Mouse (Mus musculus): ENCODE data around the gene Ccdc17. TPM values are rescaled to one million over a fixed set of nuclear protein-coding genes. Genes with fewer than 3 reads are reported as not detected.
A peak's percentile ranks its signal among the peaks of the same experiment; 100 is the strongest.

Ccdc17 gene
- polyA plus RNA-seq, 1 experiment, result 6.4 TPM

- no peak for TF ChIP-seq CTCF (IDR thresholded peaks at IDR 0.05; ENCODE audit: control insufficient read depth, insufficient read depth, low read length)
- no peak for TF ChIP-seq POLR2A (IDR thresholded peaks at IDR 0.05; ENCODE audit: borderline replicate concordance, control insufficient read depth, low read depth, low read length)
- Histone ChIP-seq H3K27ac (ENCODE audit: control insufficient read depth, insufficient read depth, low read depth, low read length, poor library complexity) (no peak overlapping the region), H3K4me3 (replicated peaks; ENCODE audit: control insufficient read depth, low read depth, low read length) (no peak overlapping the region), H3K4me1 (ENCODE audit: control insufficient read depth, insufficient read depth, low read length) (peaks cover 1% of the 10 kb centered on the region; the same call in 1 of the 2 replicates)
- WGBS, result 83% methylated on average over 8 of the region's 8 CpGs
These were observed 661 bp upstream of the Ccdc17 start for GRCm38 (mm10) chr4:116595793-116596192.

- Histone ChIP-seq H3K27ac (ENCODE audit: control insufficient read depth, insufficient read depth, low read depth, low read length, poor library complexity) (peak overlapping the region; percentile 27), H3K4me1 (ENCODE audit: control insufficient read depth, insufficient read depth, low read length) (peaks cover 1% of the 10 kb centered on the region; the same call in 1 of the 2 replicates), H3K4me3 (replicated peaks; ENCODE audit: control insufficient read depth, low read depth, low read length) (peak overlapping the region; percentile 90)
- peak; percentile 36; the same call in 1 of the 2 replicates for TF ChIP-seq POLR2A (IDR thresholded peaks at IDR 0.05; ENCODE audit: borderline replicate concordance, control insufficient read depth, low read depth, low read length)
- no peak for TF ChIP-seq CTCF (IDR thresholded peaks at IDR 0.05; ENCODE audit: control insufficient read depth, insufficient read depth, low read length)
- under 1% methylated on average over 50 of the region's 50 CpGs for WGBS
These were observed 776 bp downstream of the Ccdc17 start for GRCm38 (mm10) chr4:116596978-116597881.

- no peak for TF ChIP-seq CTCF (IDR thresholded peaks at IDR 0.05; ENCODE audit: control insufficient read depth, insufficient read depth, low read length)
- H3K4me3 ChIP-seq (replicated peaks; ENCODE audit: control insufficient read depth, low read depth, low read length), result no peak overlapping the region
- no peak overlapping the region for H3K27ac ChIP-seq (ENCODE audit: control insufficient read depth, insufficient read depth, low read depth, low read length, poor library complexity)
- no peaks in the 10 kb centered on the region for H3K4me1 ChIP-seq (ENCODE audit: control insufficient read depth, insufficient read depth, low read length)
- 91% methylated on average over 2 of the region's 2 CpGs for WGBS
These were observed 16.2 kb downstream of the Ccdc17 start for GRCm38 (mm10) chr4:116612621-116613020.

GRCm38 (mm10) chr4:116615237-116615636, 18.8 kb downstream of the Ccdc17 start:
- no peak overlapping the region for H3K27ac ChIP-seq (ENCODE audit: control insufficient read depth, insufficient read depth, low read depth, low read length, poor library complexity)
- WGBS, result 91% methylated on average over 2 of the region's 2 CpGs

GRCm38 (mm10) chr4:116624831-116625230, 28.4 kb downstream of the Ccdc17 start:
- no peak overlapping the region for H3K27ac ChIP-seq (ENCODE audit: control insufficient read depth, insufficient read depth, low read depth, low read length, poor library complexity)
- TF ChIP-seq CTCF (IDR thresholded peaks at IDR 0.05; ENCODE audit: control insufficient read depth, insufficient read depth, low read length) (no peak), POLR2A (IDR thresholded peaks at IDR 0.05; ENCODE audit: borderline replicate concordance, control insufficient read depth, low read depth, low read length) (no peak)
- WGBS, result 82% methylated on average over 4 of the region's 4 CpGs
- no peak overlapping the region for H3K4me3 ChIP-seq (replicated peaks; ENCODE audit: control insufficient read depth, low read depth, low read length)
- H3K4me1 ChIP-seq (ENCODE audit: control insufficient read depth, insufficient read depth, low read length), result peaks cover 1% of the 10 kb centered on the region; the same call in 1 of the 2 replicates

More at GRCm38 (mm10) chr4:116615237-116615636, 18.8 kb downstream of the Ccdc17 start:
- no peak for TF ChIP-seq CTCF (IDR thresholded peaks at IDR 0.05; ENCODE audit: control insufficient read depth, insufficient read depth, low read length)
- no peak for TF ChIP-seq POLR2A (IDR thresholded peaks at IDR 0.05; ENCODE audit: borderline replicate concordance, control insufficient read depth, low read depth, low read length)
- no peaks in the 10 kb centered on the region for H3K4me1 ChIP-seq (ENCODE audit: control insufficient read depth, insufficient read depth, low read length)
- no peak overlapping the region for H3K4me3 ChIP-seq (replicated peaks; ENCODE audit: control insufficient read depth, low read depth, low read length)

GRCm38 (mm10) chr4:116626658-116627358, 30.4 kb downstream of the Ccdc17 start:
- Histone ChIP-seq H3K4me3 (replicated peaks; ENCODE audit: control insufficient read depth, low read depth, low read length) (peak overlapping the region; percentile 92), H3K27ac (ENCODE audit: control insufficient read depth, insufficient read depth, low read depth, low read length, poor library complexity) (peak overlapping the region; percentile 87), H3K4me1 (ENCODE audit: control insufficient read depth, insufficient read depth, low read length) (peaks cover 1% of the 10 kb centered on the region; the same call in 1 of the 2 replicates)
- under 1% methylated on average over 53 of the region's 53 CpGs for WGBS
- no peak for TF ChIP-seq POLR2A (IDR thresholded peaks at IDR 0.05; ENCODE audit: borderline replicate concordance, control insufficient read depth, low read depth, low read length)
- no peak for TF ChIP-seq CTCF (IDR thresholded peaks at IDR 0.05; ENCODE audit: control insufficient read depth, insufficient read depth, low read length)

GRCm38 (mm10) chr4:116627359-116627716, 30.9 kb downstream of the Ccdc17 start:
- Histone ChIP-seq H3K27ac (ENCODE audit: control insufficient read depth, insufficient read depth, low read depth, low read length, poor library complexity) (peak overlapping the region; percentile 87), H3K4me3 (replicated peaks; ENCODE audit: control insufficient read depth, low read depth, low read length) (peak overlapping the region; percentile 92), H3K4me1 (ENCODE audit: control insufficient read depth, insufficient read depth, low read length) (peaks cover 1% of the 10 kb centered on the region; the same call in 1 of the 2 replicates)
- TF ChIP-seq CTCF (IDR thresholded peaks at IDR 0.05; ENCODE audit: control insufficient read depth, insufficient read depth, low read length) (0 out of 2 replicates have a peak, but pooled peaks have one; percentile 12), POLR2A (IDR thresholded peaks at IDR 0.05; ENCODE audit: borderline replicate concordance, control insufficient read depth, low read depth, low read length) (peak; percentile 57; the same call in 1 of the 2 replicates)
- WGBS, result under 1% methylated on average over 13 of the region's 13 CpGs

Data from bone marrow, adult 2 months (tissue).